Mouse (Mus musculus) liver, embryonic 11.5 days (tissue): ENCODE results near the gene Padi4. TPM values are rescaled to one million over a fixed set of nuclear protein-coding genes. Genes with fewer than 3 reads are reported as not detected.
A peak's percentile ranks its signal among the peaks of the same experiment; 100 is the strongest.

Source experiments
- ATAC-seq: fragments of 200-750 bp; cut with Nextera tagmentation; replicated peaks from 2 replicates; pipeline ENCODE4 v1.8.0; 2017; ENCODE audit warnings: moderate number of reproducible peaks, mild to moderate bottlenecking, moderate TSS enrichment, moderate library complexity; ENCODE audit not compliant: low FRiP score
- DNase-seq: peaks from one replicate; pipeline ENCODE4 v3.0.0-alpha.2; 2017; ENCODE audit warnings: low spot score
- H3K27ac ChIP-seq: fragments of 300-500 bp; sonication (generic); 2 replicates; pipeline ENCODE4 v1.5.1; 2014; ENCODE audit warnings: mild to moderate bottlenecking, low read depth, low read length, control low read depth
- H3K27me3 ChIP-seq: fragments of 300-500 bp; sonication (generic); replicated peaks from 2 replicates; pipeline ENCODE4 v1.6.1; 2014; ENCODE audit warnings: low read length, mixed read lengths; ENCODE audit not compliant: control insufficient read depth, insufficient read depth
- H3K36me3 ChIP-seq: fragments of 300-500 bp; sonication (generic); 2 replicates; pipeline ENCODE4 v1.6.1; 2014; ENCODE audit warnings: mild to moderate bottlenecking, low read length, moderate library complexity, mixed read lengths; ENCODE audit not compliant: control insufficient read depth, insufficient read depth
- H3K4me1 ChIP-seq: fragments of 300-500 bp; sonication (generic); replicated peaks from 2 replicates; pipeline ENCODE4 v1.6.1; 2014; ENCODE audit warnings: low read length, mixed read lengths; ENCODE audit not compliant: control insufficient read depth, insufficient read depth
- H3K4me2 ChIP-seq: fragments of 300-500 bp; sonication (generic); 2 replicates; pipeline ENCODE4 v1.6.1; 2014; ENCODE audit warnings: mild to moderate bottlenecking, control low read depth, moderate library complexity
- H3K4me3 ChIP-seq: fragments of 300-500 bp; sonication (generic); 2 replicates; pipeline ENCODE4 v1.5.1; 2014; ENCODE audit warnings: low read depth, low read length, control low read depth
- H3K9ac ChIP-seq: fragments of 300-500 bp; sonication (generic); 2 replicates; pipeline ENCODE4 v1.6.1; 2014; ENCODE audit warnings: low read depth, low read length, control low read depth
- H3K9me3 ChIP-seq: fragments of 300-500 bp; sonication (generic); 2 replicates; pipeline ENCODE4 v1.6.1; 2016; ENCODE audit warnings: low read length, inconsistent platforms, mixed read lengths; ENCODE audit not compliant: control insufficient read depth
- WGBS: fragments of 180-500 bp; shearing (Covaris S2); extraction: QIAGEN DNeasy Blood & Tissue Kit; methylation state at CpG from one replicate; pipeline ENCODE4 v1.1.7; 2014; 5-methylcytosine and 5-hydroxymethylcytosine counted together
- polyA plus RNA-seq: library from polyadenylated mRNA; unstranded; fragments of >200 nt; fragmentation: Nextera tagmentation; extraction: Ambion mirVana; gene quantifications from 2 replicates; pipeline ENCODE4 v1.2.1, GENCODE M21; 2014

The Padi4 gene
- polyA plus RNA-seq: 0.32 and 0.34 TPM in 2 replicates

DNA sequence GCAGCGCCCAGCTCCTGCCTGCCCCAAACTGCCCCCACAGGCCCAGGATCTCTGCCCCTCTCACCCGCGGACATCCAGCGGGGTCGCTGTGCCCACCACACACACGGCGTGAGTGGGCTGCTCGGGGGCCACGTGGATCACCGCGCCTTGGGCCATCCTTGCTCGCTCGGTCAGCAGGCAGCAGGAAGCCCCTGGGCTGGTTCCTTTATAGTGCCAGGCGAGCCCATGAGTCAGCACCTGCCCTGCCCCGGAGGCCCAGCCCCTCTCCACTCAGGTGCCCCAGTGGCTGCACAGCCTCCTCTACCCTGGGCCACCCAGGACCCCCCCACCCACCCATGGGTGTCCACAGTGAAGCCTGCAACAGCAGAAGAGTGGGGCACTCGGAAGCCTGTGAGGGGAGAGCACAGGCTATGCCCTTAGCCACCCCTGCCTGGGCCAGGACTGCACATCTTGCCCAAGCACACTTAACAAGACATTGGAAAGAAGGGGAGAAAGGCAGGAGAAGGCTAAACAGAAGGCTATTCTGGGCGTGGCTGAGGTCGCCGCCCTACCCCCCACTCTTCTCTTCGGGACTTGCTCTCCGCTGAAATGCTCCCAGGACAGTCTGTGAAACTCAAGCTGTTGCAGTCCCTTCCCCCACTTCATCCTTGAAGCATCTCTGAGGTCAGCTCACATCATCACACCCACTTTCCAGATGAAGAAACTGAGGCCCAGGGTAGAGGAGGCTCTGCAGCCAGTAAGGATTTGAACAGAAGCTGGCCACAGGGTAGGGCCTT is at the start of gene Padi4:
TSS of gene Padi4 (minus strand) at position 212 of the 776 bp plus-strand sequence.
- ATAC-seq (no peak), DNase-seq (no peak)
- H3K27me3 ChIP-seq: no peaks in the 10 kb centered on the region
- peaks cover 10% of the 10 kb centered on the region for H3K4me1 ChIP-seq
- H3K9ac ChIP-seq: no peak within 1 kb of the TSS
- no peaks in the 10 kb centered on the region for H3K9me3 ChIP-seq
- H3K4me3 ChIP-seq: no peak within 1 kb of the TSS
- 76% methylated on average over 21 of the region's 21 CpGs for WGBS
- no peak within 1 kb of the TSS for H3K4me2 ChIP-seq
- no peaks in the 10 kb centered on the region for H3K36me3 ChIP-seq
- no peak within 1 kb of the TSS for H3K27ac ChIP-seq

- ATAC-seq (no peak), DNase-seq (no peak)
- Histone ChIP-seq H3K4me3 (no peak overlapping the region), H3K27me3 (no peaks in the 10 kb centered on the region; the same call in 1 of the 2 replicates), H3K36me3 (no peaks in the 10 kb centered on the region), H3K4me2 (no peak overlapping the region), H3K27ac (no peak overlapping the region), H3K9me3 (no peaks in the 10 kb centered on the region; the same call in 1 of the 2 replicates), H3K9ac (no peak overlapping the region), H3K4me1 (peaks cover under 1% of the 10 kb centered on the region; the same call in 1 of the 2 replicates)
- WGBS: 75% methylated on average over 5 of the region's 5 CpGs
Measured at GRCm38 (mm10) chr4:140821988-140822387, 48.0 kb upstream of the Padi4 start.

DNA sequence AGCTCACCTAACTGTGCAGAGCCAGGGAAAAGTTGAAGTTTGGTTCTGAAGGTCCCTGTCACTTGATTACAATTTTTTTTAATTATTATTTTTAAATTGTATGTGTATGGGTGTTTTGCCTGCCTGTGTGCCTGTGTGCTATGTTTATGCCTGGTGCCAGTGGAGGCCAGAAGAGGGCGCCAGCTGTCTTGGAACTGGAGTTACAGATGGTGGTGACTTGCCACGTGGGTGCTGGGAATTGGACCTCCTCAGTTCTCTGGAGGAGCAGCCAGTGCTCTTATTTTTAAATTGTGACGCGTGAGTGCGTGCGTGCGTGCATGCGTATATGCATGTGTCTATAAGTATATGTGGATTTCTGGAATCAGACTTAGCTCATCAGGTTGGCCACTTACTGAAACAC is 43.4 kb upstream of the Padi4 start:
- H3K4me1 ChIP-seq: peaks cover 40% of the 10 kb centered on the region
- H3K4me3 ChIP-seq: no peak overlapping the region
- DNase-seq (no peak), ATAC-seq (no peak)
- 91% methylated on average over 8 of the region's 8 CpGs for WGBS
- H3K27me3 ChIP-seq: peaks cover 9% of the 10 kb centered on the region
- no peak overlapping the region for H3K27ac ChIP-seq
- no peak overlapping the region for H3K4me2 ChIP-seq
- no peak overlapping the region for H3K9ac ChIP-seq
- no peaks in the 10 kb centered on the region for H3K36me3 ChIP-seq
- no peaks in the 10 kb centered on the region for H3K9me3 ChIP-seq

DNA sequence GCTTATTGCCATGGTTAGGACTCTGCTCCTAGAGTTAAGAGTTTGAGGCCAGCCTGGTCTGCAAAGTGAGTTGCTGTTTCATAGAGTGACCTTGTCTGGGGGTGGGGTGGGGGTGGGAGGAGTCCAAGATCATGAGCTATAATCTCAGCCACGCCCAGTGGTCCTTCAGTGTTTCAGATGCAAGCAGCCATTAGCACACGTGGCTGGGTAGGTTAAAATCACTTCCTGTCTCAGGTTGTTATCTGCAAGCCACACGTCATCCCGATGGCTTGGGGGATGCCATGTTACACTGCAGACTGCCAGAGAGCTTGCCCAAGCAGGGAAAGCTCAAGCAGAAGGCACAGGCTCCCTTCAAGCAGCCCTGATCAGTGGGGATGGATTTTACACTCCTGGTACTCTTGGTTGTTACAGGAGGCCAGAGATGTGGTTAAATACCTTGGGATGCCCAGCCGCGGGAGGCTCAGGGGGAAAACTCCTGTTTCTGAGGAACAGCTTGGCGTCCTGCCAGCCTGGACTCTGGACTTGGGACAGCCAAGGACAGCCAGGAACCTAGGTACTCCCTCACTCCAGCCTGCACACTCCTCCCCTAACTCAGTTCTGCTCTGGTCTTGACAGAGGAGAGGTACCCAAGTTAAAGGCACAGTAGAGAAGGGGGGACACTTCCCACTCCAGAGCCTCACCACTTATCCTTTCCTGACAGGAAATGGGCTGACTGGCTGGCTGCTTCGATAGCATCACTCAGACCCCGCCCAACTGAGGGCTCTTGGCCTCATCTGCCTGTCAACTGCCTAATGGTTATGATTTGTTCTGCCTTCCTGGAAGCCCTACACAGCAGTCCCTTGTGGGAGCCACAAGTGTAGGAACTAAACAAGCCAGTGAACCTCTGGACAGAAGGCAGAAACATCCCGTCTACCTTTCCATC is 42.2 kb upstream of the Padi4 start:
- Histone ChIP-seq H3K4me1 (peaks cover 49% of the 10 kb centered on the region), H3K4me2 (peak overlapping the region; percentile 39), H3K27ac (peak overlapping the region; percentile 29; the same call in 1 of the 2 replicates), H3K9me3 (no peaks in the 10 kb centered on the region), H3K27me3 (peaks cover 14% of the 10 kb centered on the region), H3K4me3 (no peak overlapping the region), H3K9ac (no peak overlapping the region), H3K36me3 (no peaks in the 10 kb centered on the region)
- DNase-seq (no peak), ATAC-seq (peak; percentile 37)
- 20% methylated on average over 10 of the region's 10 CpGs for WGBS

DNA sequence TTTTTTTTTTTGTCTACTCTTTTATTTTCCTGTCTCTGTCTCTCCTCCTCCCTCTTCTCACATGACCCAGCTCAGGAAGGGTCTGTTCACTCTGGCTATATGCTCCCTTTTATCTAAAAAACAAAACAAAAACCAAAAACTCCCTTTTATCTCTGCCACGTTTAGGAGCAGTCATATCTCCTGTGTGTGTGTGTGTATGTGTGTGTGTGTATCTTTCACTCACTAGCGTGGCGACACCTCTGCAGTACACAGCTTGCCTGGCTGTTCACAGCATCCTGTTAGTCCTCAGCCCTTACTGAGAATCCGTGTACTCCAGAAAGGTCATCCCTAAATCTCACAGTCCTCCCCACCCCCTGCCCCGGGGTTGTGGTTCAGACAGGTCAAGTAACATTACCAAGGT is 41.5 kb upstream of the Padi4 start:
- H3K4me2 ChIP-seq: 0 out of 2 replicates have a peak overlapping the region, but pooled peaks have one; percentile 16
- H3K4me3 ChIP-seq: no peak overlapping the region
- H3K9me3 ChIP-seq: no peaks in the 10 kb centered on the region
- WGBS: 40% methylated on average over 5 of the region's 5 CpGs
- peaks cover 53% of the 10 kb centered on the region for H3K4me1 ChIP-seq
- H3K36me3 ChIP-seq: no peaks in the 10 kb centered on the region
- H3K9ac ChIP-seq: no peak overlapping the region
- DNase-seq (no peak), ATAC-seq (no peak)
- H3K27me3 ChIP-seq: peaks cover 14% of the 10 kb centered on the region
- no peak overlapping the region for H3K27ac ChIP-seq

DNA sequence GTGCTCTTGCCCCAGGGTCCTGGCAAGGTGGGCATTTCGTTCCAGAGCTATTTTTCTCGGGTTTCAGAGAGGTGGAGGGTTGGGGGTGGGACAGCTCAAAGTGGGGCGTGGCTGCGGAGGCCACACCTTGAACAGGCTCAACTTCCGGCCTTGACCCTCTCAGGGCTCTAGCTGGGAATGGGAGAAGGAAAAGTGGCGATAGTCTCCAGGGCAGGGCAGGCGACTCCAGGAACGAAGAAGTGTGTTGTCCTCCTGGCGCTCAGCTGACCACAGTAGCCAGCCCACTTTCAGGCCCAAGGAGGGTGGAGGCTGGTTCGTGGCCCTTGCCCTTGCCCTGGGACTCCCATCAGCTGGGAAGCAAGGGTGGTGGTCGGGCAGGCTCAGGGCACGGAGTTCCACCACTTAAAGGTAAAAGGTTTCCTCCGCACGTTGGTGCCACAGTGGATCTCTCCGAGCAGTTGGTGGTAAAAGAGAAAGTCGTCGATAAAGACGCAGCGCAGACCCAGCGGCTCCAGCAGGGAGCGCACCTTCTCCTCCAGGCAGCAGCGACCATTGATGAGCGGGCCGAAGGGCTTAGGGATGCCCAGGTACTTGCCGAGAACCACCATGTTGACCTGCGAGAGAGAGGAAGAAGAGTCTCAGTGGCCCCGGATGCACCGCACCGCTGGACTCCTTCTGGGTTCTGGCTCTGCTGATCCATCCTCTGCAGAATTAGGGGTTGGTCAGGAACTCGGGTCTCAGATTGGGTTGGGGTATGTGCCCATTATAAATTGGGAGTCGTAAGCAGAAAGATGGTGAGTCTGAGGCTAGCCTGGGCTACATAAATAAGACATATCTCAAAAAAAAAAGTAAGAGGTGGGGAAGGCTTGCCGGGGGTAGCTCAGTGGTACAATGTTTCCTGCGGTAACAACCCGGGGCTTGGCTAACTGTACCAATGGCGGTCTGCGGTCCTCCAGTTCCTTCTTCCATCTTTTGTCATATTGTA is 40.5 kb upstream of the Padi4 start:
- Histone ChIP-seq H3K27ac (no peak overlapping the region; the same call in 1 of the 2 replicates), H3K4me2 (peak overlapping the region; percentile 90), H3K4me3 (peak overlapping the region; percentile 60), H3K4me1 (peaks cover 57% of the 10 kb centered on the region), H3K36me3 (no peaks in the 10 kb centered on the region), H3K27me3 (peaks cover 14% of the 10 kb centered on the region), H3K9ac (peak overlapping the region; percentile 78), H3K9me3 (no peaks in the 10 kb centered on the region)
- ATAC-seq: peak; percentile 50; the same call in 1 of the 2 replicates
- peak; percentile 63 for DNase-seq
- 23% methylated on average over 36 of the region's 36 CpGs for WGBS

- no peak for DNase-seq
- H3K27ac ChIP-seq: no peak overlapping the region; the same call in 1 of the 2 replicates
Measured at GRCm38 (mm10) chr4:140813358-140814185, 39.5 kb upstream of the Padi4 start.

More at GRCm38 (mm10) chr4:140813358-140814185, 39.5 kb upstream of the Padi4 start:
- H3K4me1 ChIP-seq: peaks cover 63% of the 10 kb centered on the region
- no peak for ATAC-seq
- H3K4me2 ChIP-seq: peak overlapping the region; percentile 90
- H3K4me3 ChIP-seq: peak overlapping the region; percentile 60
- 29% methylated on average over 13 of the region's 13 CpGs for WGBS
- 0 out of 2 replicates have a peak overlapping the region, but pooled peaks have one; percentile 25 for H3K9ac ChIP-seq
- H3K36me3 ChIP-seq: no peaks in the 10 kb centered on the region
- H3K27me3 ChIP-seq: peaks cover 18% of the 10 kb centered on the region
- no peaks in the 10 kb centered on the region for H3K9me3 ChIP-seq
